Mouse (Mus musculus) forebrain, embryonic 15.5 days (tissue): Measurements from ENCODE around the gene Olfr1500. TPM values are rescaled to one million over a fixed set of nuclear protein-coding genes. Genes with fewer than 3 reads are reported as not detected.

ENCODE experiments used
- polyA plus RNA-seq: library from polyadenylated mRNA; unstranded; fragments of >200 nt; fragmentation: Nextera tagmentation; extraction: Ambion mirVana; gene quantifications from 2 replicates; pipeline ENCODE4 v1.2.1, GENCODE M21; 2015

The Olfr1500 gene
- polyA plus RNA-seq, 1 experiment from 2014 or later: not detected

Other genes starting within 250 kb of the Olfr1500 start
- not detected in 2 replicates for gene Olfr1484, start 247.0 kb downstream of the Olfr1500 start, polyA plus RNA-seq
- gene Olfr1487, start 213.1 kb downstream of the Olfr1500 start, polyA plus RNA-seq: not detected in 2 replicates
- not detected in 2 replicates for gene Olfr1489, start 198.9 kb downstream of the Olfr1500 start, polyA plus RNA-seq
- gene Olfr1490, start 179.4 kb downstream of the Olfr1500 start, polyA plus RNA-seq: not detected in 2 replicates
- not detected in 2 replicates for gene Olfr1491, start 133.2 kb downstream of the Olfr1500 start, polyA plus RNA-seq
- not detected in 2 replicates for gene Olfr1493-ps1, start 107.2 kb downstream of the Olfr1500 start, polyA plus RNA-seq
- not detected in 2 replicates for gene Olfr1494, start 90.8 kb downstream of the Olfr1500 start, polyA plus RNA-seq
- gene Olfr1495, start 65.9 kb downstream of the Olfr1500 start, polyA plus RNA-seq: not detected in 2 replicates
- gene Olfr1496, start 52.6 kb downstream of the Olfr1500 start, polyA plus RNA-seq: not detected in 2 replicates
- gene Olfr1497, start 32.3 kb downstream of the Olfr1500 start, polyA plus RNA-seq: not detected in 2 replicates
- not detected in 2 replicates for gene Olfr1499, start 11.0 kb downstream of the Olfr1500 start, polyA plus RNA-seq
- not detected in 2 replicates for gene Olfr1501, start 20.2 kb upstream of the Olfr1500 start, polyA plus RNA-seq
- not detected in 2 replicates for gene Olfr1502, start 31.3 kb upstream of the Olfr1500 start, polyA plus RNA-seq
- not detected in 2 replicates for gene Olfr1504, start 67.4 kb upstream of the Olfr1500 start, polyA plus RNA-seq
- gene Olfr1505, start 83.0 kb upstream of the Olfr1500 start, polyA plus RNA-seq: not detected in 2 replicates